Mouse (Mus musculus): ENCODE results near the gene Nkd1.

DNA sequence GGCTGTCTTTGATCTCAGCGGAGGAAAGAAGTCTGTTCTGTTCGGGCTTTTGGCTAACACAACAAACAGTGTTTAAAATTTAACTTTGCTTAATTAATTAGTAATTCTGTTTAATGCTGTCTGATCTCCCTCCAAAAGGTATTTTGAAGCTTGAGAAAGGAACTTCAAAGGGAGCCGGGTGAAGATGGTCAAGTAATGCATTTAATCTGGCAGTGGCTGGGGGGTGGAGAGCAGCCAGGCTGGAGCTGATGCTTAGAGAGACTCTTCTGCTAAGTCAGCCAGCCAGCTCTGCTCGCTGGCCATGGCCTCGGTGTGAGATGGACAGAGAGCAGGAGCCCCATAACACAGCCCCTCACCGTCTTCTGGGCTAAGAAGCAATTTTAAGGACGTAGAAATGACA, 58.1 kb downstream of the Nkd1 start:
- TF ChIP-seq CTCF (IDR thresholded peaks at IDR 0.05; ENCODE audit: borderline replicate concordance, extremely low read depth, insufficient read depth, insufficient read length) (no peak), POLR2A (IDR thresholded peaks at IDR 0.05; ENCODE audit: borderline replicate concordance, extremely low read depth, insufficient read depth, insufficient read length, poor library complexity, severe bottlenecking) (no peak)

Measured in brain, embryonic 14.5 days (tissue).